Mouse (Mus musculus) olfactory bulb, adult 2 months (tissue): ENCODE data around the gene Tmem131l. TPM values are rescaled to one million over a fixed set of nuclear protein-coding genes. Genes with fewer than 3 reads are reported as not detected.

Experiments
- H3K27ac ChIP-seq: fragments of 200-500 bp; 2 replicates; pipeline ENCODE4 v1.5.1; 2012; ENCODE audit warnings: low read depth, low read length; ENCODE audit not compliant: insufficient read depth
- H3K4me1 ChIP-seq: fragments of 200-500 bp; 2 replicates; pipeline ENCODE4 v1.6.1; 2012; ENCODE audit warnings: low read length; ENCODE audit not compliant: control insufficient read depth, insufficient read depth
- H3K4me3 ChIP-seq: fragments of 200-500 bp; 2 replicates; pipeline ENCODE4 v1.5.1; 2012; ENCODE audit warnings: mild to moderate bottlenecking, low read depth, low read length, moderate library complexity; ENCODE audit not compliant: insufficient read depth
- CTCF ChIP-seq: fragments of 200-500 bp; IDR thresholded peaks from 2 replicates; pipeline ENCODE4 v1.5.1; 2012; ENCODE audit warnings: low read depth, mild to moderate bottlenecking, low read length, moderate library complexity; ENCODE audit not compliant: insufficient read depth
- POLR2A ChIP-seq: fragments of 200-500 bp; IDR thresholded peaks from 2 replicates; pipeline ENCODE4 v1.6.1; 2012; ENCODE audit warnings: mild to moderate bottlenecking, low read depth, low read length, moderate library complexity; ENCODE audit not compliant: insufficient read depth
- WGBS: fragments of 180-500 bp; shearing (Covaris S2); methylation state at CpG from one replicate; pipeline ENCODE4 v1.1.7; 2018; 5-methylcytosine and 5-hydroxymethylcytosine counted together
- polyA plus RNA-seq: library from polyadenylated mRNA; stranded (reverse); fragments of >200 nt; gene quantifications from 2 replicates; pipeline ENCODE4 v1.2.4, GENCODE M21; 2012; ENCODE audit warnings: low replicate concordance; ENCODE audit not compliant: missing spikeins, insufficient read depth, insufficient read length

Gene Tmem131l
- polyA plus RNA-seq, 1 experiment: not detected

- 44% methylated on average over 4 of the region's 4 CpGs for WGBS
- peaks cover 2% of the 10 kb centered on the region; the same call in 1 of the 2 replicates for H3K4me1 ChIP-seq
- TF ChIP-seq CTCF: no peak
- no peak for TF ChIP-seq POLR2A
- no peak overlapping the region for H3K4me3 ChIP-seq
- H3K27ac ChIP-seq: no peak overlapping the region
These were observed 35.5 kb upstream of the Tmem131l start for GRCm38 (mm10) chr3:84075516-84075915.

- peaks cover 2% of the 10 kb centered on the region; the same call in 1 of the 2 replicates for H3K4me1 ChIP-seq
- WGBS: 89% methylated on average over 2 of the region's 2 CpGs
- TF ChIP-seq POLR2A (no peak), CTCF (no peak)
These were observed 34.8 kb upstream of the Tmem131l start for GRCm38 (mm10) chr3:84074777-84075176.

GRCm38 (mm10) chr3:84071641-84072040, 31.7 kb upstream of the Tmem131l start:
- Histone ChIP-seq H3K27ac (no peak overlapping the region), H3K4me3 (no peak overlapping the region), H3K4me1 (peaks cover 2% of the 10 kb centered on the region; the same call in 1 of the 2 replicates)
- 31% methylated on average over 2 of the region's 2 CpGs for WGBS
- TF ChIP-seq CTCF (no peak), POLR2A (no peak)

More at GRCm38 (mm10) chr3:84074777-84075176, 34.8 kb upstream of the Tmem131l start:
- no peak overlapping the region for H3K4me3 ChIP-seq
- no peak overlapping the region for H3K27ac ChIP-seq

GRCm38 (mm10) chr3:84070811-84071210, 30.8 kb upstream of the Tmem131l start:
- Histone ChIP-seq H3K4me1 (no peaks in the 10 kb centered on the region; the same call in 1 of the 2 replicates), H3K27ac (no peak overlapping the region), H3K4me3 (no peak overlapping the region)
- TF ChIP-seq CTCF (no peak), POLR2A (no peak)
- WGBS: 90% methylated on average over 8 of the region's 8 CpGs

GRCm38 (mm10) chr3:84068831-84069709, 29.1 kb upstream of the Tmem131l start:
- 86% methylated on average over 13 of the region's 13 CpGs for WGBS
- Histone ChIP-seq H3K27ac (no peak overlapping the region), H3K4me3 (no peak overlapping the region), H3K4me1 (no peaks in the 10 kb centered on the region)
- no peak for TF ChIP-seq POLR2A
- TF ChIP-seq CTCF: no peak

- Histone ChIP-seq H3K4me3 (no peak overlapping the region), H3K27ac (no peak overlapping the region), H3K4me1 (no peaks in the 10 kb centered on the region)
- no peak for TF ChIP-seq POLR2A
- TF ChIP-seq CTCF: no peak
- 43% methylated on average over 4 of the region's 4 CpGs for WGBS
These were observed 25.9 kb upstream of the Tmem131l start for GRCm38 (mm10) chr3:84065825-84066224.

GRCm38 (mm10) chr3:84063369-84063914, 23.5 kb upstream of the Tmem131l start:
- 88% methylated on average over 2 of the region's 2 CpGs for WGBS
- TF ChIP-seq CTCF (no peak), POLR2A (no peak)
- Histone ChIP-seq H3K4me1 (no peaks in the 10 kb centered on the region), H3K4me3 (no peak overlapping the region), H3K27ac (no peak overlapping the region)

GRCm38 (mm10) chr3:84061523-84062453, 21.8 kb upstream of the Tmem131l start:
- 76% methylated on average over 13 of the region's 13 CpGs for WGBS
- no peaks in the 10 kb centered on the region for H3K4me1 ChIP-seq

GRCm38 (mm10) chr3:84060946-84061345, 21.0 kb upstream of the Tmem131l start:
- H3K4me3 ChIP-seq: no peak overlapping the region
- H3K4me1 ChIP-seq: no peaks in the 10 kb centered on the region
- H3K27ac ChIP-seq: no peak overlapping the region
- TF ChIP-seq POLR2A: no peak
- TF ChIP-seq CTCF: no peak
- WGBS: 97% methylated on average over 5 of the region's 5 CpGs

More at GRCm38 (mm10) chr3:84061523-84062453, 21.8 kb upstream of the Tmem131l start:
- TF ChIP-seq CTCF (no peak), POLR2A (no peak)
- H3K27ac ChIP-seq: no peak overlapping the region
- H3K4me3 ChIP-seq: no peak overlapping the region
